Mouse (Mus musculus) cerebellum, adult 9-11 months (tissue): Measurements from ENCODE around the gene Rsad2.

Experiments used
- DNase-seq: peaks from one replicate; pipeline ENCODE4 v3.0.0; 2022

Rsad2 gene

DNA sequence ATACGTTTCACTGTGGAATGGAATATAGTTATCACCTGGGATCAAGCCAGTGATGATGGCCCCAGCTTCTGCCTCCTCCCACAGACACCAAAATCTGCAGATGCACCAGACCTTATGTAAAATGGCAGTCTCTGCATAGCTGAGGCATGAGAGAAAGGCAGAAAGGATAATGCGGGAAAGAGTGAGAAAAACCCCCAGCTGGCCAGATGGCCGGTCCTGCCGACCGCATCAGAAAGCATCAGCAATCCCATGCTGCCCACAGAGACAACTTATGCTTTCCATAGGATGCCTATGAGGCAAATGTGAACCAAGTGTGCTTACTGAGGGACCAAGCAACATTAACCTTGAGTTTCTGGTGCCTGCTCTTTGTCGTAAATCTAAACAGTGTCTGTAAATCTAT lies 56.9 kb downstream of the Rsad2 start:
- no peak for DNase-seq

DNA sequence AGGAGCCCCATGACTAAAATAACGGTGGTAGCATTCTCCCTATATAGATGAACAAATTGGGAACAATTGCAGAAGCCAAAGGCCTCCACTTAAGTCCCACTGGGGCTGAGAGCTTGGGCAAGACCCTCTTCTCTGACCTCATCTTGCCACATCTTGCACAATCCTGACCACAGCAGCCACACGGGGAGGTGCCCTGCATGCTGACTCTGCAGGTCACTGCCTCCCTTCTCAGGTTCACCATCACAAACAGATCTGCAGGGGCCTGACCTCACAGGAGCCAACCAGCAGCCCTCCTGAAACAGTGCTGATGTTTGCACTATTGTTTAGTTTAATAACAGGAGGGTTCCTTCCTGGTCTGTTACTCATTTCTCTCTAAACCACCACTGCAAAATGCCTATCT lies 57.7 kb downstream of the Rsad2 start:
- DNase-seq = no peak

DNA sequence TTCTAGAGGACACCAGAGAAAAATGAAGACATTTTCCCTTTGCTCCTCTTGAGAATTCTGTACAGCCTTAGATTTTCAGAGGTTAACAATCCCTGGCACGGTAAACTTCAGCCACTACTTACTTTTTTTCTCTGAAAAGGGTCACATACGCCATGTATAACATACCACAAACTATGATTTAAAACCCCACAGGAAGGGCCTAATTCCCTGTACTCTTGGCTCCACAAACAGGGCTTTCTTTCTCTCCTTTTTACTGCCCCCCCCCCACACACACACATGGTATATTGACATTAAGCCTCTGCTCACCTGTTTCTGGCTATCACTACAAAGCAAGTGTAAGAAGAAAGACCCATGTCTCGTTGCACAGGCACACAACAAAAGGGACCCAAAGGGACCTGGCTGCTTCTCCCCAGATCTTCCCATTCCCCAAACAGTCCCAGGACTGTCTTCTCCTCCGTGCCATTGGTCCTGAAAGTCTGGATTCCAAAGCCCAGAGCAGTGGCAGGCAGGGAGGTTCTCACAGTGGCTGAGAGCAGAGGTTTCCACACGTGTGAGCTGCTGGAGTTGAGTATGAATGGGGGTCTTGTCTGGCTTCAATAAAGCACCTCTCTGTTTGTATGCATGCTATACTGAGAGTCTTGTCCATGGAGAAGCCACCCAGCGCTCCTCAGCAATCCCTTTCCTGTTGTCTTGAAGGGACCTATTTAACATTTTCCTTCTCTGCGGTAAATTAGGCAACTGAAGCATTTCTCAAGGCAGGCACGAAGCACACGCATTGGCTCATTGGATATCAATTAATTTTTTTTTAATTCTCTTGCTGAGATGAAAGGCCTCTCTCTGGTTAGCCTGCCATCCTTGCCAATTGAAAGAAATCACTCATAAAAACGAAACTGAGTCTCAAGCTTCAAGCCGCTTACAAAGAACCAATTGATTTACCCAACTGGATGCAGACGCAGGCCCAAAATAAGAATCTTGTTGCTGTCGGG lies 61.5 kb downstream of the Rsad2 start:
- no peak for DNase-seq

DNA sequence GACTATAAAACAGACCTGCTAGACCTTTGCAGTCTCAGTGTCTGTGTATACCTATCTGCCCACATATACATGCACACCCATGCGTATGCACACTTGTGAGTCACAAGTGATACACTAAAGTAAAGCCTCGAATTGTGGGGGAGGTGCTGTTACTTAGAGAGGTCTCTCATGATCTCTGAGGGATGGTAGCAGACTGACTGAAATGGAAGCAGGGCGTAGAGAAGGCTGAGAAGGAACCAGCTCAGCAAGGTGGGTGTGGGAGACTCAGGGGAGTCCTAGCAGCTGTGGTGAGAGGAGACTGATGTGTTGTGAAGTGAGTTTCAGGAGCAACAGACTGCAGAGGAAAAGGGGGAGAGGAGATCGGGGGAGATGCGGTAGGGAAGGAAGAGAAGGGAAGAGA lies 63.0 kb downstream of the Rsad2 start:
- DNase-seq = no peak
